Mouse (Mus musculus): ENCODE results near the gene Tecr. TPM values are rescaled to one million over a fixed set of nuclear protein-coding genes. Genes with fewer than 3 reads are reported as not detected.

Gene Tecr
- polyA plus RNA-seq, 1 experiment from 2014 or later = 531 TPM

- Histone ChIP-seq H3K9me3 (replicated peaks; ENCODE audit: control insufficient read depth, low read length) (no peaks in the 10 kb centered on the region), H3K27me3 (ENCODE audit: control insufficient read depth, insufficient read depth, low read length) (no peaks in the 10 kb centered on the region), H3K4me1 (ENCODE audit: control insufficient read depth, insufficient read depth, low read length) (peaks cover 9% of the 10 kb centered on the region), H3K4me2 (no peak overlapping the region), H3K27ac (ENCODE audit: low read depth, low read length) (no peak overlapping the region), H3K4me3 (ENCODE audit: low read depth, low read length) (no peak overlapping the region), H3K9ac (ENCODE audit: low read depth, low read length) (no peak overlapping the region), H3K36me3 (ENCODE audit: control insufficient read depth, insufficient read depth, low read length) (no peaks in the 10 kb centered on the region)
- ATAC-seq (replicated peaks; ENCODE audit: insufficient number of reproducible peaks, low FRiP score, low TSS enrichment) = no peak
- 91% methylated on average over 6 of the region's 6 CpGs for WGBS (ENCODE audit: insufficient replicate concordance)
These were observed 41.9 kb upstream of the Tecr start for GRCm38 (mm10) chr8:83649699-83650098.

GRCm38 (mm10) chr8:83648031-83648430 lies 40.3 kb upstream of the Tecr start:
- Histone ChIP-seq H3K27me3 (ENCODE audit: control insufficient read depth, insufficient read depth, low read length) (no peaks in the 10 kb centered on the region), H3K4me3 (ENCODE audit: low read depth, low read length) (no peak overlapping the region), H3K27ac (ENCODE audit: low read depth, low read length) (no peak overlapping the region), H3K36me3 (ENCODE audit: control insufficient read depth, insufficient read depth, low read length) (no peaks in the 10 kb centered on the region), H3K4me2 (no peak overlapping the region), H3K4me1 (ENCODE audit: control insufficient read depth, insufficient read depth, low read length) (no peaks in the 10 kb centered on the region; the same call in 1 of the 2 replicates), H3K9me3 (replicated peaks; ENCODE audit: control insufficient read depth, low read length) (no peaks in the 10 kb centered on the region), H3K9ac (ENCODE audit: low read depth, low read length) (no peak overlapping the region)
- no peak for ATAC-seq (replicated peaks; ENCODE audit: insufficient number of reproducible peaks, low FRiP score, low TSS enrichment)
- WGBS (ENCODE audit: insufficient replicate concordance) = 87% methylated on average over 4 of the region's 4 CpGs

GRCm38 (mm10) chr8:83647511-83647910 lies 39.7 kb upstream of the Tecr start:
- ATAC-seq (replicated peaks; ENCODE audit: insufficient number of reproducible peaks, low FRiP score, low TSS enrichment) = no peak
- Histone ChIP-seq H3K4me3 (ENCODE audit: low read depth, low read length) (no peak overlapping the region), H3K36me3 (ENCODE audit: control insufficient read depth, insufficient read depth, low read length) (no peaks in the 10 kb centered on the region), H3K27ac (ENCODE audit: low read depth, low read length) (no peak overlapping the region), H3K4me1 (ENCODE audit: control insufficient read depth, insufficient read depth, low read length) (no peaks in the 10 kb centered on the region), H3K4me2 (no peak overlapping the region), H3K9ac (ENCODE audit: low read depth, low read length) (no peak overlapping the region), H3K27me3 (ENCODE audit: control insufficient read depth, insufficient read depth, low read length) (no peaks in the 10 kb centered on the region), H3K9me3 (replicated peaks; ENCODE audit: control insufficient read depth, low read length) (no peaks in the 10 kb centered on the region)
- WGBS (ENCODE audit: insufficient replicate concordance) = 91% methylated on average over 11 of the region's 11 CpGs

GRCm38 (mm10) chr8:83639649-83640048 lies 31.9 kb upstream of the Tecr start:
- 0 out of 2 replicates have a peak, but pooled peaks cover 3% of the 10 kb centered on the region for H3K9me3 ChIP-seq (replicated peaks; ENCODE audit: control insufficient read depth, low read length)

GRCm38 (mm10) chr8:83638856-83639255 lies 31.1 kb upstream of the Tecr start:
- H3K36me3 ChIP-seq (ENCODE audit: control insufficient read depth, insufficient read depth, low read length) = no peaks in the 10 kb centered on the region
- H3K9me3 ChIP-seq (replicated peaks; ENCODE audit: control insufficient read depth, low read length) = 0 out of 2 replicates have a peak, but pooled peaks cover 3% of the 10 kb centered on the region
- 59% methylated on average over 4 of the region's 4 CpGs for WGBS (ENCODE audit: insufficient replicate concordance)
- no peaks in the 10 kb centered on the region for H3K4me1 ChIP-seq (ENCODE audit: control insufficient read depth, insufficient read depth, low read length)
- no peak overlapping the region for H3K27ac ChIP-seq (ENCODE audit: low read depth, low read length)
- no peaks in the 10 kb centered on the region for H3K27me3 ChIP-seq (ENCODE audit: control insufficient read depth, insufficient read depth, low read length)
- no peak overlapping the region for H3K9ac ChIP-seq (ENCODE audit: low read depth, low read length)
- H3K4me2 ChIP-seq = no peak overlapping the region
- H3K4me3 ChIP-seq (ENCODE audit: low read depth, low read length) = no peak overlapping the region
- ATAC-seq (replicated peaks; ENCODE audit: insufficient number of reproducible peaks, low FRiP score, low TSS enrichment) = no peak

More at GRCm38 (mm10) chr8:83639649-83640048, 31.9 kb upstream of the Tecr start:
- Histone ChIP-seq H3K4me3 (ENCODE audit: low read depth, low read length) (no peak overlapping the region), H3K4me2 (no peak overlapping the region), H3K4me1 (ENCODE audit: control insufficient read depth, insufficient read depth, low read length) (no peaks in the 10 kb centered on the region), H3K9ac (ENCODE audit: low read depth, low read length) (no peak overlapping the region), H3K27me3 (ENCODE audit: control insufficient read depth, insufficient read depth, low read length) (no peaks in the 10 kb centered on the region), H3K36me3 (ENCODE audit: control insufficient read depth, insufficient read depth, low read length) (no peaks in the 10 kb centered on the region), H3K27ac (ENCODE audit: low read depth, low read length) (no peak overlapping the region)
- 72% methylated on average over 5 of the region's 5 CpGs for WGBS (ENCODE audit: insufficient replicate concordance)
- no peak for ATAC-seq (replicated peaks; ENCODE audit: insufficient number of reproducible peaks, low FRiP score, low TSS enrichment)

GRCm38 (mm10) chr8:83632083-83632707 lies 24.4 kb upstream of the Tecr start:
- Histone ChIP-seq H3K4me1 (ENCODE audit: control insufficient read depth, insufficient read depth, low read length) (no peaks in the 10 kb centered on the region), H3K36me3 (ENCODE audit: control insufficient read depth, insufficient read depth, low read length) (no peaks in the 10 kb centered on the region), H3K9me3 (replicated peaks; ENCODE audit: control insufficient read depth, low read length) (0 out of 2 replicates have a peak, but pooled peaks cover 3% of the 10 kb centered on the region), H3K4me3 (ENCODE audit: low read depth, low read length) (no peak overlapping the region), H3K9ac (ENCODE audit: low read depth, low read length) (no peak overlapping the region), H3K27ac (ENCODE audit: low read depth, low read length) (no peak overlapping the region), H3K4me2 (no peak overlapping the region), H3K27me3 (ENCODE audit: control insufficient read depth, insufficient read depth, low read length) (no peaks in the 10 kb centered on the region)
- ATAC-seq (replicated peaks; ENCODE audit: insufficient number of reproducible peaks, low FRiP score, low TSS enrichment) = no peak
- WGBS (ENCODE audit: insufficient replicate concordance) = 77% methylated on average over 7 of the region's 7 CpGs

GRCm38 (mm10) chr8:83625676-83626299 lies 18.0 kb upstream of the Tecr start:
- whole genome bisulfite sequencing (ENCODE audit: insufficient replicate concordance) = 77% methylated on average over 6 of the region's 6 CpGs
- ATAC-seq (replicated peaks; ENCODE audit: insufficient number of reproducible peaks, low FRiP score, low TSS enrichment) = no peak
- H3K9me3 ChIP-seq (replicated peaks; ENCODE audit: control insufficient read depth, low read length) = no peaks in the 10 kb centered on the region
- no peaks in the 10 kb centered on the region for H3K36me3 ChIP-seq (ENCODE audit: control insufficient read depth, insufficient read depth, low read length)
- no peak overlapping the region for H3K27ac ChIP-seq (ENCODE audit: low read depth, low read length)
- H3K4me3 ChIP-seq (ENCODE audit: low read depth, low read length) = no peak overlapping the region
- no peaks in the 10 kb centered on the region for H3K27me3 ChIP-seq (ENCODE audit: control insufficient read depth, insufficient read depth, low read length)
- H3K4me1 ChIP-seq (ENCODE audit: control insufficient read depth, insufficient read depth, low read length) = peaks cover 3% of the 10 kb centered on the region; the same call in 1 of the 2 replicates
- no peak overlapping the region for H3K4me2 ChIP-seq
- H3K9ac ChIP-seq (ENCODE audit: low read depth, low read length) = no peak overlapping the region

- Histone ChIP-seq H3K36me3 (ENCODE audit: control insufficient read depth, insufficient read depth, low read length) (no peaks in the 10 kb centered on the region), H3K4me3 (ENCODE audit: low read depth, low read length) (no peak overlapping the region), H3K4me1 (ENCODE audit: control insufficient read depth, insufficient read depth, low read length) (peaks cover 3% of the 10 kb centered on the region; the same call in 1 of the 2 replicates), H3K27ac (ENCODE audit: low read depth, low read length) (no peak overlapping the region), H3K4me2 (no peak overlapping the region), H3K9ac (ENCODE audit: low read depth, low read length) (no peak overlapping the region), H3K9me3 (replicated peaks; ENCODE audit: control insufficient read depth, low read length) (no peaks in the 10 kb centered on the region), H3K27me3 (ENCODE audit: control insufficient read depth, insufficient read depth, low read length) (no peaks in the 10 kb centered on the region)
- 30% methylated on average over 3 of the region's 3 CpGs for WGBS (ENCODE audit: insufficient replicate concordance)
- ATAC-seq (replicated peaks; ENCODE audit: insufficient number of reproducible peaks, low FRiP score, low TSS enrichment) = no peak
These were observed 17.0 kb upstream of the Tecr start for GRCm38 (mm10) chr8:83624739-83625138.

GRCm38 (mm10) chr8:83623549-83623948 lies 15.8 kb upstream of the Tecr start:
- H3K4me2 ChIP-seq = no peak overlapping the region
- H3K9ac ChIP-seq (ENCODE audit: low read depth, low read length) = no peak overlapping the region
- ATAC-seq (replicated peaks; ENCODE audit: insufficient number of reproducible peaks, low FRiP score, low TSS enrichment) = no peak
- no peaks in the 10 kb centered on the region for H3K27me3 ChIP-seq (ENCODE audit: control insufficient read depth, insufficient read depth, low read length)
- 59% methylated on average over 7 of the region's 7 CpGs for WGBS (ENCODE audit: insufficient replicate concordance)
- H3K27ac ChIP-seq (ENCODE audit: low read depth, low read length) = no peak overlapping the region
- no peaks in the 10 kb centered on the region for H3K9me3 ChIP-seq (replicated peaks; ENCODE audit: control insufficient read depth, low read length)
- no peak overlapping the region for H3K4me3 ChIP-seq (ENCODE audit: low read depth, low read length)
- H3K4me1 ChIP-seq (ENCODE audit: control insufficient read depth, insufficient read depth, low read length) = peaks cover 3% of the 10 kb centered on the region; the same call in 1 of the 2 replicates
- H3K36me3 ChIP-seq (ENCODE audit: control insufficient read depth, insufficient read depth, low read length) = no peaks in the 10 kb centered on the region

All from heart, embryonic 11.5 days (tissue).